Mouse (Mus musculus): ENCODE measurements around the gene Thsd4.

Gene Thsd4

GRCm38 (mm10) chr9:60264586-60265325 is 257.1 kb downstream of the Thsd4 start:
- DNase-seq (ENCODE audit: low spot score), result no peak

- DNase-seq (ENCODE audit: low spot score), result no peak
Measured at GRCm38 (mm10) chr9:60262515-60263140, 259.2 kb downstream of the Thsd4 start.

GRCm38 (mm10) chr9:60259626-60260025 is 262.2 kb downstream of the Thsd4 start:
- no peak for DNase-seq (ENCODE audit: low spot score)

GRCm38 (mm10) chr9:60251765-60252164 is 270.1 kb downstream of the Thsd4 start:
- no peak for DNase-seq (ENCODE audit: low spot score)

GRCm38 (mm10) chr9:60250403-60250802 is 271.4 kb downstream of the Thsd4 start:
- no peak for DNase-seq (ENCODE audit: low spot score)

- no peak for DNase-seq (ENCODE audit: low spot score)
Measured at GRCm38 (mm10) chr9:60247998-60248397, 273.8 kb downstream of the Thsd4 start.

- DNase-seq (ENCODE audit: low spot score), result no peak
Measured at GRCm38 (mm10) chr9:60244943-60245342, 276.9 kb downstream of the Thsd4 start.

- no peak for DNase-seq (ENCODE audit: low spot score)
Measured at GRCm38 (mm10) chr9:60243503-60243902, 278.3 kb downstream of the Thsd4 start.

GRCm38 (mm10) chr9:60237667-60238066 is 284.2 kb downstream of the Thsd4 start:
- DNase-seq (ENCODE audit: low spot score), result no peak

- no peak for DNase-seq (ENCODE audit: low spot score)
Measured at GRCm38 (mm10) chr9:60236155-60236554, 285.7 kb downstream of the Thsd4 start.

GRCm38 (mm10) chr9:60234233-60235115 is 287.4 kb downstream of the Thsd4 start:
- no peak for DNase-seq (ENCODE audit: low spot score)

- DNase-seq (ENCODE audit: low spot score), result no peak
Measured at GRCm38 (mm10) chr9:60231981-60232881, 289.6 kb downstream of the Thsd4 start.

GRCm38 (mm10) chr9:60229496-60229895 is 292.4 kb downstream of the Thsd4 start:
- no peak for DNase-seq (ENCODE audit: low spot score)

- no peak for DNase-seq (ENCODE audit: low spot score)
Measured at GRCm38 (mm10) chr9:60227727-60228126, 294.1 kb downstream of the Thsd4 start.

GRCm38 (mm10) chr9:60226679-60227078 is 295.2 kb downstream of the Thsd4 start:
- no peak for DNase-seq (ENCODE audit: low spot score)

- DNase-seq (ENCODE audit: low spot score), result no peak
Measured at GRCm38 (mm10) chr9:60226155-60226554, 295.7 kb downstream of the Thsd4 start.

GRCm38 (mm10) chr9:60225453-60225852 is 296.4 kb downstream of the Thsd4 start:
- no peak for DNase-seq (ENCODE audit: low spot score)

- no peak for DNase-seq (ENCODE audit: low spot score)
Measured at GRCm38 (mm10) chr9:60224039-60224695, 297.7 kb downstream of the Thsd4 start.

GRCm38 (mm10) chr9:60220431-60220830 is 301.4 kb downstream of the Thsd4 start:
- no peak for DNase-seq (ENCODE audit: low spot score)

- DNase-seq (ENCODE audit: low spot score), result no peak
Measured at GRCm38 (mm10) chr9:60218396-60218795, 303.4 kb downstream of the Thsd4 start.

- DNase-seq (ENCODE audit: low spot score), result no peak
Measured at GRCm38 (mm10) chr9:60216029-60216428, 305.8 kb downstream of the Thsd4 start.
